Mouse (Mus musculus): Measurements from ENCODE around the gene Nbr1.

GRCm38 (mm10) chr11:101610445-101610844 lies 58.5 kb downstream of the Nbr1 start:
- TF ChIP-seq CTCF (IDR thresholded peaks at IDR 0.05; ENCODE audit: low read depth) (no peak), EP300 (optimal IDR thresholded peaks at IDR 0.05) (no peak)

Data from stomach, postnatal 0 days (tissue).